Mouse (Mus musculus): Measurements from ENCODE around the gene Daxx.

- TF ChIP-seq CTCF (IDR thresholded peaks at IDR 0.05; ENCODE audit: low read depth) (no peak), EP300 (optimal IDR thresholded peaks at IDR 0.05) (no peak)
Observed at GRCm38 (mm10) chr17:33913905-33914304, 4.7 kb downstream of the Daxx start.

Measured in stomach, postnatal 0 days (tissue).